Mouse (Mus musculus) spleen, adult 2 months (tissue): Measurements from ENCODE around the gene Spa17. TPM values are rescaled to one million over a fixed set of nuclear protein-coding genes. Genes with fewer than 3 reads are reported as not detected.

ENCODE experiments used
- DNase-seq, 2 experiments: peaks; one replicate each; pipeline versions ENCODE4 v3.0.0 to v3.0.0-alpha.2; 2012 to 2021; ENCODE audit warnings: low spot score in 2 of 2, low read depth in 1 of 2
- H3K27ac ChIP-seq: fragments of 200-500 bp; 2 replicates; pipeline ENCODE4 v1.5.1; 2012; ENCODE audit warnings: low read length, inconsistent platforms; ENCODE audit not compliant: insufficient read depth
- H3K27me3 ChIP-seq: fragments of 200-500 bp; 2 replicates; pipeline ENCODE4 v1.6.1; 2012; ENCODE audit warnings: mild to moderate bottlenecking, moderate library complexity, low read length, inconsistent platforms; ENCODE audit not compliant: control insufficient read depth, insufficient read depth
- H3K36me3 ChIP-seq: fragments of 200-500 bp; 2 replicates; pipeline ENCODE4 v1.6.1; 2012; ENCODE audit warnings: mild to moderate bottlenecking, low read length, inconsistent platforms; ENCODE audit not compliant: control insufficient read depth, insufficient read depth
- H3K4me1 ChIP-seq: fragments of 200-500 bp; 2 replicates; pipeline ENCODE4 v1.6.1; 2011; ENCODE audit warnings: inconsistent platforms; ENCODE audit not compliant: control insufficient read depth, insufficient read depth, insufficient read length
- H3K4me3 ChIP-seq: fragments of 200-500 bp; 2 replicates; pipeline ENCODE4 v1.5.1; 2011; ENCODE audit warnings: mild to moderate bottlenecking, inconsistent platforms; ENCODE audit not compliant: insufficient read depth, insufficient read length; ENCODE audit errors: extremely low read depth
- CTCF ChIP-seq: fragments of 200-500 bp; IDR thresholded peaks from 2 replicates; pipeline ENCODE4 v1.5.1; 2011; ENCODE audit warnings: mild to moderate bottlenecking, inconsistent platforms; ENCODE audit not compliant: insufficient read depth, insufficient read length, insufficient replicate concordance; ENCODE audit errors: extremely low read depth
- POLR2A ChIP-seq: fragments of 200-500 bp; IDR thresholded peaks from 2 replicates; pipeline ENCODE4 v1.6.1; 2011; ENCODE audit warnings: low read depth, low read length, inconsistent platforms
- WGBS: fragments of 180-500 bp; shearing (Covaris S2); methylation state at CpG from one replicate; pipeline ENCODE4 v1.1.7; 2018; 5-methylcytosine and 5-hydroxymethylcytosine counted together
- polyA plus RNA-seq: library from polyadenylated mRNA; depleted of rRNA; stranded (reverse); fragments of >200 nt; gene quantifications from 2 replicates; pipeline ENCODE4 v1.2.3, GENCODE M21; 2012

Gene Spa17
- polyA plus RNA-seq, 1 experiment: 0.21 TPM

DNA sequence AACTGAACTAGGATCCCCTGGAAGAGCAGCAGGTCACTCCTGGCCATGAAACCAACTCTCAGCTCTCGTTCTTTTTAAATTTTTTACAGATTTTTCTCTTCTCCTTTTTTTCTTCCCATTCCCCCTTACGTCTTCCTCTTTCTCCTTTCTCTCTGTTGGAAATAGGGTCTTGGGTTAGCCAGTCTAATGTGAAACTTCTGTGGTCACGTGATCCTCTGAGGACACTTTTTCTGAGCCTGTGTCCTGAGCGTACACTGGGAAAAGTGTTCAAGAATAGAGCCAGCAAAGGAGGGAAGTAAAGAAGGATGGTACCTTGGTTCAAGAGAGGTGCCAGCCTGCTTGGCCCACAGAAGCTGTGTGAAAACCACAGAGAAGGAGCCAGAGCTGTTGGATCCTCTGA, 23.1 kb downstream of the Spa17 start:
- TF ChIP-seq POLR2A: no peak
- TF ChIP-seq CTCF: no peak
- 75% methylated on average over 4 of the region's 4 CpGs for WGBS

DNA sequence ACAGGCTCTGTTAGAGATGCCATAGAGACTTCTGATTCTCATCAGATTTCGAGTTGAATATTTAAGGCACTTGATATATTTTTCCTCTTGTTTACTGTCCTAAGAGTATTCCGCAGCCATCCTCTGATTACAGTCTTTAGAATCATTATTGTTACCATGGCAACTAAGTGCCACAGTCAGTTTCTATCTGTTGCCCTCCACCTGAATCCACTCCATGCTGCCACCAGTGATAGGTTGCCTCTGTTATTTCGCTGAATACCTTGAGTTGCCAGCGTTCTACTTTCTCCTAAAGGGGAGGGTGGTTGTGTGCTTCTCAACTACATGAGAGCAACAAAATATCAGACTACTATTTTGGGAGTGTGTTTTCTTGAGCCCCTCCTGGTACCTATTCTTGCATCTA, 26.8 kb downstream of the Spa17 start:
- TF ChIP-seq CTCF (no peak), POLR2A (no peak)
- no peak for DNase-seq
- Histone ChIP-seq H3K27ac (no peak overlapping the region), H3K27me3 (no peaks in the 10 kb centered on the region), H3K4me3 (no peak overlapping the region), H3K4me1 (no peaks in the 10 kb centered on the region), H3K36me3 (no peaks in the 10 kb centered on the region)
- 91% methylated on average over 4 of the region's 4 CpGs for WGBS

More for the DNA sequence above, 23.1 kb downstream of the Spa17 start:
- no peak overlapping the region for H3K4me3 ChIP-seq
- no peaks in the 10 kb centered on the region for H3K36me3 ChIP-seq
- no peak for DNase-seq
- H3K27ac ChIP-seq: no peak overlapping the region
- H3K27me3 ChIP-seq: no peaks in the 10 kb centered on the region
- H3K4me1 ChIP-seq: no peaks in the 10 kb centered on the region

DNA sequence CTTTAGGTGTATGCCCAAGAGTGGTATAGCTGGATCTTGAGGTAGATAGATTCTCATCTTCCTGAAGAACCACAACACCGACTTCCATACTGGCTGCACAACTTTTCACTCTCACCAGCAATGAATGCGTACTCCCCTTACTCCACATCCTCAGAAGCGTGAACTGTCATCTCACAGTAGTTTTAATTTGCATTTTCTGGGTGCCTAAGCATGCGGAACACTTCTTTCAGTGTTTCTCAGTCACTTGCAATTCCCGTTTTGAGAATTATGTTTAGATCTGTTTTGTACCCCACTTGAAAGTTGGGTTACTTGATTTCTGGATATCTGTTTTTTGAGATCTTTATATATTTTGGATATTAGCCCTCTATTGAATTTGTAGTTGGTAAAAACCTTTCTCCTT, 29.9 kb downstream of the Spa17 start:
- peak in 1 of 2 experiments; percentile 9 for DNase-seq
- TF ChIP-seq CTCF (no peak), POLR2A (no peak)
- Histone ChIP-seq H3K4me1 (no peaks in the 10 kb centered on the region), H3K36me3 (no peaks in the 10 kb centered on the region), H3K27me3 (no peaks in the 10 kb centered on the region), H3K4me3 (no peak overlapping the region), H3K27ac (no peak overlapping the region)
- 36% methylated on average over 5 of the region's 5 CpGs for WGBS

- no peak for TF ChIP-seq CTCF
- TF ChIP-seq POLR2A: no peak
- H3K4me1 ChIP-seq: peaks cover 5% of the 10 kb centered on the region
- no peaks in the 10 kb centered on the region for H3K36me3 ChIP-seq
- H3K27me3 ChIP-seq: no peaks in the 10 kb centered on the region
- WGBS: 7% methylated on average over 14 of the region's 14 CpGs
- H3K27ac ChIP-seq: no peak overlapping the region
- no peak overlapping the region for H3K4me3 ChIP-seq
- DNase-seq: peak; percentile 34 to 56
Measured at GRCm38 (mm10) chr9:37576436-37576930, 37.0 kb downstream of the Spa17 start.

- H3K27me3 ChIP-seq: no peaks in the 10 kb centered on the region
- peaks cover 12% of the 10 kb centered on the region for H3K4me1 ChIP-seq
- DNase-seq: no peak
- H3K27ac ChIP-seq: no peak overlapping the region
- no peaks in the 10 kb centered on the region for H3K36me3 ChIP-seq
- TF ChIP-seq POLR2A (no peak), CTCF (no peak)
- 36% methylated on average over 3 of the region's 3 CpGs for WGBS
- H3K4me3 ChIP-seq: no peak overlapping the region
Measured at GRCm38 (mm10) chr9:37572204-37572876, 41.2 kb downstream of the Spa17 start.

DNA sequence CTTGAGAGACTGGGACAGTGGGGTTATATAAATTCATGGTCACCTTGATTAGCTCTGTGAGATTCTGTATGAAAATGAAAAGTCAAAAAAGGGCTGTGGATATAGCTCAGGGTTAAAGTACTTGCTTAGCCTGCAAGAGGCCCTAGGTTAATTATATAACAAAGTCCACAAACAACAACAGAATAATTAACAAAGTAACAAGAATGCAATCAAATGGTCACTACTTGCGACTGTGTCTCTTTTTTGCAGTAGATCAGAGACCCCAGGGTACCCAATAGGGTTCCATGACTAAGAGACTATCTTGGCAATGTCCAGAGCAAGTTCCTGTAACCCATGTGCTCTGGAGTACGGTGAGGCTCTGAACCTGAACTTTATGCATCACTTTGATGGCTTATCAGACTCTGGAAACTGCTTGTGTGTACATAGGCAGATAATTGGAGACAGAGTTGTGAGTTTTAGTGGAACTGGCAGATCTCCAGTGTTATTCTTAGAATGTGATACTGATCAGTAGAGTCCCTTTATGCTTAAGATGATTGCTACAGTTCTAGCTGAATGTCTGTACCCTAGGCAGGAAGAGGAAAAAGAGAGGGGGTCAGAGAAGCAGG, 44.2 kb downstream of the Spa17 start:
- no peaks in the 10 kb centered on the region for H3K36me3 ChIP-seq
- H3K4me1 ChIP-seq: peaks cover 7% of the 10 kb centered on the region
- TF ChIP-seq CTCF (no peak), POLR2A (no peak)
- H3K27me3 ChIP-seq: no peaks in the 10 kb centered on the region
- H3K4me3 ChIP-seq: no peak overlapping the region
- no peak for DNase-seq
- H3K27ac ChIP-seq: no peak overlapping the region
- 71% methylated on average over 2 of the region's 2 CpGs for WGBS
